Mouse (Mus musculus): Measurements from ENCODE around the gene Psenen.

Gene Psenen

GRCm38 (mm10) chr7:30563117-30563905, at the start of gene Psenen, which contains the start of the genes U2af1l4 and Gm49396:
TSS of gene Psenen (minus strand) at chr7:30563627.
TSS of gene U2af1l4 (plus strand) at chr7:30563301.
TSS of gene Gm49396 (plus strand) at chr7:30563344.
- in situ Hi-C loops (cut with MboI, MseI) = no loop called here

GRCm38 (mm10) chr7:30612654-30613402, 49.4 kb upstream of the Psenen start, which contains the start of gene Upk1a:
TSS of gene Upk1a (minus strand) at chr7:30612847.
- in situ Hi-C loops (cut with MboI, MseI) = no loop called here

GRCm38 (mm10) chr7:30610043-30610442, 46.6 kb upstream of the Psenen start:
- in situ Hi-C loops (cut with MboI, MseI) = no loop called here

- in situ Hi-C loops (cut with MboI, MseI) = no loop called here
Observed at GRCm38 (mm10) chr7:30608476-30608875, 45.0 kb upstream of the Psenen start.

- in situ Hi-C loops (cut with MboI, MseI) = no loop called here
Observed at GRCm38 (mm10) chr7:30607706-30608309, 44.4 kb upstream of the Psenen start.

- in situ Hi-C loops (cut with MboI, MseI) = no loop called here
Observed at GRCm38 (mm10) chr7:30604944-30605343, 41.5 kb upstream of the Psenen start.

- in situ Hi-C loops (cut with MboI, MseI) = no loop called here
Observed at GRCm38 (mm10) chr7:30604424-30604823, 41.0 kb upstream of the Psenen start.

- in situ Hi-C loops (cut with MboI, MseI) = no loop called here
Observed at GRCm38 (mm10) chr7:30602583-30602982, 39.2 kb upstream of the Psenen start.

GRCm38 (mm10) chr7:30600651-30601050, 37.2 kb upstream of the Psenen start:
- in situ Hi-C loops (cut with MboI, MseI) = no loop called here

- in situ Hi-C loops (cut with MboI, MseI) = loop anchor here (5.0 kb wide), 1 partner anchor 1793 kb away; the partner anchor contains the start of gene Hnrnpl
Observed at GRCm38 (mm10) chr7:30599933-30600353, 36.5 kb upstream of the Psenen start.

- in situ Hi-C loops (cut with MboI, MseI) = loop anchor here (5.0 kb wide), 1 partner anchor 1791 kb away; the partner anchor contains the start of gene Hnrnpl
Observed at GRCm38 (mm10) chr7:30598786-30599185, 35.4 kb upstream of the Psenen start, which contains the start of gene Zbtb32. TSS of gene Zbtb32 (minus strand) at chr7:30598909.

GRCm38 (mm10) chr7:30596811-30597210, 33.4 kb upstream of the Psenen start:
- in situ Hi-C loops (cut with MboI, MseI) = loop anchor here (5.0 kb wide), 1 partner anchor 1790 kb away; the partner anchor contains the start of gene Hnrnpl

- in situ Hi-C loops (cut with MboI, MseI) = loop anchor here (5.0 kb wide), 1 partner anchor 1789 kb away; the partner anchor contains the start of gene Hnrnpl
Observed at GRCm38 (mm10) chr7:30596093-30596492, 32.7 kb upstream of the Psenen start.

GRCm38 (mm10) chr7:30594510-30595024, 31.1 kb upstream of the Psenen start:
- in situ Hi-C loops (cut with MboI, MseI) = loop anchor here (5.0 kb wide), 1 partner anchor 1787 kb away; the partner anchor contains the start of gene Hnrnpl

- in situ Hi-C loops (cut with MboI, MseI) = no loop called here
Observed at GRCm38 (mm10) chr7:30593579-30594509, 30.4 kb upstream of the Psenen start.

- in situ Hi-C loops (cut with MboI, MseI) = no loop called here
Observed at GRCm38 (mm10) chr7:30592772-30593423, 29.5 kb upstream of the Psenen start.

- in situ Hi-C loops (cut with MboI, MseI) = no loop called here
Observed at GRCm38 (mm10) chr7:30591605-30591951, 28.2 kb upstream of the Psenen start.

GRCm38 (mm10) chr7:30590927-30591604, 27.6 kb upstream of the Psenen start:
- in situ Hi-C loops (cut with MboI, MseI) = no loop called here
